Mouse (Mus musculus) spleen, adult 12 weeks (tissue): ENCODE results near the gene Rpl10.
A peak's percentile ranks its signal among the peaks of the same experiment; 100 is the strongest.

ENCODE experiments used
- DNase-seq: peaks from one replicate; pipeline ENCODE4 v3.0.0; 2022; ENCODE audit warnings: low spot score

Gene Rpl10

DNA sequence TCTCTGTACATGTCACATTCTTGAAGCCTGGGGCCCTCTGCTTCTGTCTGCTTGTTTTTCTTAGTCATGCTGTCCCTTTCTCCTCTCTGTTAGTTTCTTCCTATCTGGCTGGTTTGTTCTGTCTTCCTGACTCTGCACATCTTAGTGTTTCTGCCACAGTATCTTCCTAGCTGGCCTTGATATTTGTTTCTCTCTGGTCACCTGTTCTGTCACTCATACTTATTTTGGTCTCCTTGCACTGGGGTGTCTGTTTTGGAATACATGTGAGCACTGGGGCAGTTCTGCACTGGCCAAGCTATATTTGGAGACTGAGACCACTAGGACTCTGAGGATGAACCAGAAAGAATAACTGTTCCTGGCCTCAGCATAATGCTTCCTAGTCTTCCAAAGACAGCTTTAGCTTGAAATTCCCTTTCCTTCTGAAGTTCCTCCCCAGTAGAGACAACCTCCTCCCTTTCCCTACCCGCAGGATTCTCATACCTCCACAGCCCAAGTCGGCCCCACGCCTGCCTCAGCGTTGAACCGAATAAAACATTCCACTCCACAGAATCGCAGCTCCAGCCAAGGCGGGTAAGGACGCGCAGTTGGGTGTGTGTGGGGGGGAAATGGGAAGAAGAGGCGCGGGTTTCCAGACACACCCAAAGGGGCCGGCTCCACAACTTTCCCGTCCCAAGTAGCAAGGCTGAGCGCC lies 10.6 kb downstream of the Rpl10 start:
- DNase-seq, result no peak

DNA sequence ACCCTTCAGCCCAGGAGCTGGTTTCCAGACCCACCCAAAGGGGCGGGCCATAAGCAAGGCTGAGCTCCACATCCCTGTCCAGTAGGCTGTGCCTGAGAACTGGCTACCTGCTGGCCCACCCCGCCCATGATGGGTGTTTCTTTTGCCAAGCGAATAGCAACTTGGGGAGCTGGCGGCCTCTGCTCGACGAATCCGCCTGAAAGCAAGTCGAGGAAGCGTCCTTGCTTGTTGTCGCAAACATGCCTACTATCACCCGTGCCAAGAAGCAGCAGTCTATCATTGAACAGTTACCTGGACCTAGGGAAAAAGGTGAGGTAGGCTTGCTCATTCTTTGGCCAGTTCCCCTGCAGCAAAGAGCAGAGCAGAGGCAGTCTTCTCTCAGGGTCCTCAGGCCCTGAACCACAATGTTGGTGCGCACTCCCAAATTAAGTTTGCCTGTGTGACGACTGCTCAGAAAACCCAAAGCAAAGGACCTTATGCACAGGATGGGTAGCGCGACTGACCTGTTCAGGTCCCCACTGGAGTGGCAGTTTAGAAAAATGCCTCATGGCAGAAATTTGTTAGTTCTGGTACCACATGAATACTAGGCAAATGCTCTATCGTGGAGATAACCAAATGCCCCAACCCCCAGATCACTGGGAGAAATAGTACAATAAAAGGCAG lies 11.3 kb downstream of the Rpl10 start, which contains the start of the genes Taz and Dnase1l1:
Taz (plus strand) TSS at position 181 of the 663 bp plus-strand sequence.
Dnase1l1 (minus strand) TSS at position 606 of the 663 bp plus-strand sequence.
- DNase-seq, result peak; percentile 55

DNA sequence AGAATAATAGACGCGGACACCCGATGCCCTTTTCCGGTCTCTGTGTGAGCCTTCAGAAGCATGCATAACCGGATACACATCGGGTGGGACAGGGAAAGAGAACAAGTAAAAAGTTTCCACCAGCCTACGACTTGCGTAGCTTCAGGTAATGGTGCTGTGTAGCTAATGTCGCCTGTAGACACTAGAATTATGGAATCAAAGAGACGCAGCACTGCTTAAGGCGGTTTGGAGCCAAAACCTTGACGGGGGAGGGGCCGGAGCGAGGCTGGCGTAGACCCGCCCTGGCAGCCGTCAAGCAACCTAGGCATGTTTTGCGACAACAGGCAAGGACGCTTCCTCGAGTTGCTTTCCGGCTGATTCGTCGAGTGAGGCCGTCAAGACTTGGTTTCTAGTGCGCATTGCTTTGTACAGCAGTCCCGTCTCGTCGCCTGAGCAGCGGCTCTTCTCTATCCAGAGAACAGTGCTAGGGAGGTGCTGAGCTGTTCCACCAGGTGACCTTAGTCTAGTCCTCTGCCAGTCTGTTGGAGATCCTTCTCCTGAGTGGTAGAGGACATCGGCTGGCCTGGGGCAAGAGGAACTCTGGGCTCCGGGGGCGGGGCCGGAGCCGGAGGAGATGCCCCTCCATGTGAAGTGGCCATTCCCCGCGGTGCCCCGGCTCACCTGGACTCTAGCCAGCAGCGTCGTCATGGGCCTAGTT lies 11.9 kb downstream of the Rpl10 start:
- DNase-seq, result peak; percentile 79

- DNase-seq, result no peak
Observed at GRCm38 (mm10) chrX:74283092-74283437, 12.5 kb downstream of the Rpl10 start.

- DNase-seq, result no peak
Observed at GRCm38 (mm10) chrX:74293431-74293830, 22.8 kb downstream of the Rpl10 start.

DNA sequence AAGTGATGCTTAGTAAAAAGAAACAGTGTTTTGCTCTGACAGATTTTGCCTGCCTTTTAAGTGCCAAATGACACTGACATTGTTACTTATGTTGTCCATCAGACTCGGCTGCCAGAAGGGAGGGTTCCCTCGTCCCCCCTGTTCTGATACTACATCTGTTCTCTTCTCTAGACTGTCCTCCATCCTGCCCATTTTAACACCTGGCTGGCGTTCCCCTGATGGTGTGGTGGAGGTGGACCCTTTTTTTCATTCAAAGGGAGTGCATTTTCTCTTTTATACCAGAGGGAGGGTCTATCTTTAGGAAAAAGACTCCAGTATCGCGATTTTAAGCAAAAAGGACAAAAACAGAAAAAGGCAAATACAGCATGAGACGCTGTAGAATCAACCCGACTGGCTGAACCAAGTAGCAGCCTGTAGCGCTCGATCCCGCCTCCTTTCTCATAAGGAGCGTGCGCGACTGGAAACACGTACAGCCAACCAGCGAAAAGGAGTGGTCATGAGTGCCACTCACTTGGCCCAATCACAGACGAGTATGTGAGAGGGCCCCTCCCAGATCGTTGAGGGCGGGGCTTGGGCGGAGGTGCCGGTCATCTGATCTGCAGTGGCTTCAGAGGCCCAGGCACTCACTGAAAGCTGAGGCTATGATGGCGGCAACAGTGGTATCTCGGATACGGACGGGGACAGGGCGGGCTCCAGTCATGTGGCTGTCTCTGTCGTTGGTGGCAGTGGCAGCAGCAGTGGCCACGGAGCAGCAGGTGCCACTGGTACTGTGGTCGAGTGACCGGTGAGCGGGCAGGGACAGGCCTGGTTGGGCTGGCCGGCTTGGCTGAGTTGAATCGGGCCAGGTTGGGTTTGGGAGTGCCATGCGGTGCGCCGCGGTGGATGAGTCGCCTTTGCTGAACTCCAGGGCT lies 26.2 kb downstream of the Rpl10 start, which contains the start of gene Atp6ap1:
Atp6ap1 (plus strand) TSS at position 560 of the 911 bp plus-strand sequence.
- peak; percentile 89 for DNase-seq

- DNase-seq, result no peak
Observed at GRCm38 (mm10) chrX:74298348-74298747, 27.7 kb downstream of the Rpl10 start.

- no peak for DNase-seq
Observed at GRCm38 (mm10) chrX:74299721-74300120, 29.1 kb downstream of the Rpl10 start.

GRCm38 (mm10) chrX:74304867-74305700 lies 34.5 kb downstream of the Rpl10 start, which contains the start of gene Gdi1:
Gdi1 (plus strand) TSS chrX:74304998.
- DNase-seq, result peak; percentile 75

DNA sequence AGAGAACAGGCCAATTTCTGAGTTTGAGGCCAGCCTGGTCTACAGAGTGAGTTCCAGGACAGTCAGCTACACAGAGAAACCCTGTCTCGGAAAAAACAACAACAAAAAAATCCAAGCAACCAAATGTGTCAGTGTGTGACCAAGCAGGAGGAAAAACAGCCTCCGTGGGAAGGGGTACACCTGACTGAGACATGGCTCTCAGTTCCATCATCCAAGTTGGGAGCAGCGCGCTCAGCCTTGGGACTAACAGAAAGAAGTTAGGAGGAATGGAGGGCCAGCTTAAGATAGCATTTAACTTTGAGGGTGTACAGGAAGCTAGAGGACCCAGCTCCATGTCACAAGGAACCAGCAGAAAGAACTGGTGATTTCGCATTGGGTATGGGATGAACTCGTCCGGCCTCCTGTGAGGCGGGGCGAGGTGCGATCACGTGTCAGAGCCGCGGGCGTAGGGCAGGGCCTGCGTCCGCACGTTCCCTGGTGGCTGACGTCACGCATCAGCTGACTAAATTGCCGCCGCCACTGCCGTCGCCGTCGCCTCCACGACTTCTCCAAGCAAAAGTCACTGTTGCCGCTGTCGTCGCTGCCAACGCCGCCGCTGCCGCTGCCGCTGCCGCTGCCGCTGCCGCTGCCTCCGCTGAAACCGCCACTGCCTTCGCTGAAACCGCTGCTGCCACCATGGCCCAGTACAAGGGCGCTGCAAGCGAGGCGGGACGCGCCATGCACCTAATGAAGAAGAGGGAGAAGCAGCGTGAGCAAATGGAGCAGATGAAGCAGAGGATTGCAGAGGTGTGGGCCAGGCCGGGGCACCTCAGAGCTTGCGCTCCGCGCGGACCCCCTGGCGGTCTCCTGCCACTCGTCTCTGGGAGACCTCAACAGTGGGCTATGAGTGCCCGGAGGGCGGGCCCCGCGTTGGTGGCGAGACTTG lies 42.2 kb downstream of the Rpl10 start, which contains the start of gene Fam50a:
Fam50a (plus strand) TSS at position 494 of the 925 bp plus-strand sequence.
- DNase-seq, result peak; percentile 78
